Mouse (Mus musculus) kidney, embryonic 15.5 days (tissue): ENCODE results near the gene Traf1. TPM values are rescaled to one million over a fixed set of nuclear protein-coding genes. Genes with fewer than 3 reads are reported as not detected.

ENCODE experiments used
- ATAC-seq: fragments of 200-750 bp; cut with Nextera tagmentation; replicated peaks from 2 replicates; pipeline ENCODE4 v1.8.0; 2017; ENCODE audit warnings: moderate TSS enrichment; ENCODE audit not compliant: low FRiP score
- H3K27ac ChIP-seq: fragments of 300-500 bp; sonication (generic); 2 replicates; pipeline ENCODE4 v1.5.1; 2015; ENCODE audit warnings: mild to moderate bottlenecking, inconsistent platforms
- H3K27me3 ChIP-seq: fragments of 300-500 bp; sonication (generic); 2 replicates; pipeline ENCODE4 v1.6.1; 2015; ENCODE audit warnings: inconsistent platforms
- H3K36me3 ChIP-seq: fragments of 300-500 bp; sonication (generic); 2 replicates; pipeline ENCODE4 v1.6.1; 2015; ENCODE audit warnings: inconsistent platforms
- H3K4me1 ChIP-seq: fragments of 300-500 bp; sonication (generic); 2 replicates; pipeline ENCODE4 v1.6.1; 2015; ENCODE audit warnings: inconsistent platforms
- H3K4me2 ChIP-seq: fragments of 300-500 bp; sonication (generic); 2 replicates; pipeline ENCODE4 v1.6.1; 2015; ENCODE audit warnings: moderate library complexity, mild to moderate bottlenecking, inconsistent platforms
- H3K4me3 ChIP-seq: fragments of 300-500 bp; sonication (generic); replicated peaks from 2 replicates; pipeline ENCODE4 v1.5.1; 2015; ENCODE audit warnings: mild to moderate bottlenecking, inconsistent platforms
- H3K9ac ChIP-seq: fragments of 300-500 bp; sonication (generic); 2 replicates; pipeline ENCODE4 v1.6.1; 2015; ENCODE audit warnings: mild to moderate bottlenecking, inconsistent platforms
- H3K9me3 ChIP-seq: fragments of 300-500 bp; sonication (generic); replicated peaks from 2 replicates; pipeline ENCODE4 v1.6.1; 2016; ENCODE audit warnings: inconsistent platforms
- whole genome bisulfite sequencing: fragments of 180-500 bp; shearing (Covaris S2); methylation state at CpG from one replicate; pipeline ENCODE4 v1.1.7; 2015; ENCODE audit warnings: mixed read lengths; 5-methylcytosine and 5-hydroxymethylcytosine counted together
- polyA plus RNA-seq: library from polyadenylated mRNA; unstranded; fragments of >200 nt; fragmentation: Nextera tagmentation; extraction: Ambion mirVana; gene quantifications from 2 replicates; pipeline ENCODE4 v1.2.1, GENCODE M21; 2015

Traf1 gene
- polyA plus RNA-seq, 1 experiment from 2014 or later, result 25.4 TPM

DNA sequence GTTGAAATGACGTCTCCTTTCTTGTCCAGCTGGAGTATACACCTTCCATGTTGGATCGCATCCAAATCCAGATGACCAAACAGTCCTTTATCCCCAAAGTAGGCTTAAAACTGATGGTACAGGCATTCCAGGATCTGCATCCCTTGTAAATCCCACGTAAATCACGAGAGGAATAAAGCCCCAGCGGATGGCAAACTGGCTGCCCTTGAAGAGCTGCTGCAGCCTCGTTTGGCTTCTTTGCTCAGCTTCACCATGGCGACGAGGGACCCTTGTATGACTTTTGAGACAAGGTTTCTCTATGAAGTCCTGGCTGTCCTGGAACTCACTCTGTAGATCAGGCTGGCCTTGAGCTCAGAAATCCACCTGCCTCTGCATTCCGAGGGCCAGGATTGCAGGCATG lies 3.1 kb upstream of the Traf1 start:
- Histone ChIP-seq H3K9ac (no peak overlapping the region), H3K4me2 (no peak overlapping the region), H3K9me3 (no peaks in the 10 kb centered on the region), H3K27ac (peak overlapping the region; percentile 78), H3K4me1 (peaks cover 57% of the 10 kb centered on the region), H3K36me3 (no peaks in the 10 kb centered on the region), H3K4me3 (no peak overlapping the region), H3K27me3 (no peaks in the 10 kb centered on the region)
- no peak for ATAC-seq
- WGBS, result 64% methylated on average over 9 of the region's 9 CpGs

DNA sequence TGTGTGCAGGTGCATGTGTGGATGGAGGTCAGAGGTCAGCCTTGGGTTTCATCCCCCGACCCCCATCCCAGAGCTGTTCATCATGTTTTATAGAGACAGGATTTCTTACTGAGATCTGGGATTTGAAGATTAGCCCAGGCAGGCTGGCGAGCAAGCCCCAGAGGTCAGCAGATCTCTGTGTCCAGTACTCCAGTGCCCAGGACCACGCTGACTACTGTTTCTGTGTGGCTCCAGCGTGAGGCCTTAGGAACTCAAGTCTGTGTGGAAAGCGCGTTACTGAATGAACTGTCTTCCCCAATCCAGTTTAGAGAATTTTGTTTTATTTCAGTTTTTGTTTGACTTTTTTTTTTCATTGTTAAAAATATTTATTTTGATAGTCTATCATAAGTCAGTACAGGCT lies 2.7 kb upstream of the Traf1 start:
- Histone ChIP-seq H3K9me3 (no peaks in the 10 kb centered on the region), H3K27ac (peak overlapping the region; percentile 78), H3K9ac (no peak overlapping the region), H3K4me2 (no peak overlapping the region), H3K27me3 (no peaks in the 10 kb centered on the region), H3K4me1 (peaks cover 57% of the 10 kb centered on the region), H3K36me3 (no peaks in the 10 kb centered on the region), H3K4me3 (no peak overlapping the region)
- no peak for ATAC-seq
- 65% methylated on average over 6 of the region's 6 CpGs for WGBS

DNA sequence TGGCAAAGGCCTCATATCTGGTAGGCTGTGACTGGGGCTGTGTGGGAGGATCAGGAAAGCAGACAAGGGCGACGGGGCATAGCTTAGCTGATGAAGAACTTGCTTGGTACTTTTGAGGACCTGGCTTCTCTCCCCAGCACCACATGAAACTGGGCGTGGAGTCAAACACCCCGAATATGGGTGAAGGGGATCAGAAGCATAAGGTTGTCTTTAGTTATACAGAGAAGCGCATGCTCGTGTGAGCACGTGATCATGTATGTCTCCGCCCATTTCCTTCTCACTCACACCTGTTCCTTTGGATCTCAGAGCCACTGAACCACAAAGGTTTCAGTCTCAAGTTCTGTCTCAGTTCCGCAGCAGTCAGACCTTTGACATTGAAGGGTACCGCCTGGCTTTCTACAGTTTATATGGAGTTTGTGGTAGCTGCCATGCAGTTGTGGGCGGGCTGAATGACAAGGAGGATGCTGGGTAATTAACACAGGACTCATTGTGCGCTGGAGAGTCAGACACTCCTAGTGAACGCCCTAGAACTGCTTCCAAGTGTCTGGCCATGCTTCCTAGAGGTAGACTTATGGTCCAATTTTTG lies 1.9 kb upstream of the Traf1 start:
- peak overlapping the region; percentile 78 for H3K27ac ChIP-seq
- H3K9me3 ChIP-seq, result no peaks in the 10 kb centered on the region
- H3K9ac ChIP-seq, result no peak overlapping the region
- H3K27me3 ChIP-seq, result no peaks in the 10 kb centered on the region
- peak; percentile 74 for ATAC-seq
- 49% methylated on average over 13 of the region's 13 CpGs for WGBS
- H3K4me2 ChIP-seq, result peak overlapping the region; percentile 24
- peaks cover 57% of the 10 kb centered on the region for H3K4me1 ChIP-seq
- H3K4me3 ChIP-seq, result 0 out of 2 replicates have a peak overlapping the region, but pooled peaks have one; percentile 4
- H3K36me3 ChIP-seq, result no peaks in the 10 kb centered on the region

DNA sequence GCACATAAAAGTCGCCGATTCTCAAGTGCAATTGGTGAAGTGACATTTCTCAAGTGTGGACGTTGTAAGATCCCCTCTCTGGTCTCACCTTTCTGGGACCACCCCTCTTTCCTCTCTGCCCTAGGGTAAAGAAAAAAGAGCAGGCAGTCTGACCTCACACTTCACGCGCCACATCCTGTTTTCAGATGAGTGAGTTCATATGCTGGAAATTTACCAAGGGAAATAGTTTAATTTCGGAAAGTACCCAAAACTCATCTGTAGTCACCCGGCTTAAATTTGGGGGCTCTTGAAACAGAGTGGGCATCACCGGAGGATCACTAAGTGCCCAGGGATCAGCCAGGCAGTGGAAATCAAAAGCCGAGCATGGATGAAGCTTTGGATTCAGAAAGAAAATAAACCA lies 1.3 kb upstream of the Traf1 start:
- Histone ChIP-seq H3K27me3 (no peaks in the 10 kb centered on the region), H3K4me2 (peak overlapping the region; percentile 24; the same call in 1 of the 2 replicates), H3K9ac (no peak overlapping the region), H3K4me1 (peaks cover 57% of the 10 kb centered on the region), H3K9me3 (no peaks in the 10 kb centered on the region), H3K36me3 (no peaks in the 10 kb centered on the region), H3K4me3 (no peak overlapping the region), H3K27ac (peak overlapping the region; percentile 78)
- WGBS, result 47% methylated on average over 9 of the region's 9 CpGs
- ATAC-seq, result no peak

DNA sequence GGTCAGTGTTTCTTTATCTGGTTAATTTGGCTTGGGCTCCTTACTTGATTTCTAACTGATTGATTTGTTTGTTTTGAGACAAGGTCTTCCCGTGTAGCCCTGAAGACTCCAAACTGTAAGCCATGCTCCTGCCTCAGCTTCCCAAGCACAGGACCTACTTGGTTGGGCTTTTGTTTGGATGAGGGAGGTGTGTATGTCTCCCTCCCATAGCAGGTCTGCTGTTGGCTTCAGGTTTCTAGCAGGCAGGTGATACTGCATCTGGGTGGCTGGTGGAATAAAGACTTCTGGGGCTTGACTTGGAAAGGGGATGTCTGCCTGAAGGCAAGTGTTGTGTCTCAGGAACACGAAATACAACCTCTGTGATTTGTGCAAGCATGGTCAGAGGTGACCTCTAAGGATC lies 639 bp upstream of the Traf1 start:
- ATAC-seq, result no peak
- H3K4me3 ChIP-seq, result no peak overlapping the region
- no peaks in the 10 kb centered on the region for H3K36me3 ChIP-seq
- H3K9ac ChIP-seq, result no peak overlapping the region
- H3K27ac ChIP-seq, result peak overlapping the region; percentile 78
- WGBS, result 69% methylated on average over 2 of the region's 2 CpGs
- H3K27me3 ChIP-seq, result no peaks in the 10 kb centered on the region
- no peaks in the 10 kb centered on the region for H3K9me3 ChIP-seq
- H3K4me2 ChIP-seq, result no peak overlapping the region
- peaks cover 57% of the 10 kb centered on the region for H3K4me1 ChIP-seq

DNA sequence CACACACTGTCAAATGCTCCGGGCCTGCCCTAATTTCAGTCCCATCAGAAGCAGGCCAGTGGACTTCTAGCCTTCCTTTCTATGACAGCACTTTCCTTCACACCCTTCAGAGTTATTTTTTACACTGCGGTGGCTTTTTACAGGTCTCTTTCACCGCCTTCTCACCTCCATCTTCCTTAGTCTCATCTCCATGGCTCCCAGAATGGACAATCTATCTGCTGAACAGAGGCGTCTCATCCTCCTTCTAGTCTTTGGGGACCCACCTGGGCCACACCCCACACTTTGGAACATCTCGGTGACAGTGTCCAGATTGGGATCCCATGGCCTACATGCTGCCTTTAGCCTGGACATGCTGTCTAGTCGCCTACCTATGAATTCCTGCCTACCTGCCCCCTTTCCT lies 606 bp downstream of the Traf1 start:
- H3K36me3 ChIP-seq, result no peaks in the 10 kb centered on the region
- peak overlapping the region; percentile 65 for H3K4me2 ChIP-seq
- H3K9me3 ChIP-seq, result no peaks in the 10 kb centered on the region
- peaks cover 56% of the 10 kb centered on the region for H3K4me1 ChIP-seq
- ATAC-seq, result no peak; the same call in 1 of the 2 replicates
- H3K4me3 ChIP-seq, result peak overlapping the region; percentile 42
- 58% methylated on average over 6 of the region's 6 CpGs for WGBS
- no peaks in the 10 kb centered on the region for H3K27me3 ChIP-seq
- H3K27ac ChIP-seq, result peak overlapping the region; percentile 74
- peak overlapping the region; percentile 40 for H3K9ac ChIP-seq

DNA sequence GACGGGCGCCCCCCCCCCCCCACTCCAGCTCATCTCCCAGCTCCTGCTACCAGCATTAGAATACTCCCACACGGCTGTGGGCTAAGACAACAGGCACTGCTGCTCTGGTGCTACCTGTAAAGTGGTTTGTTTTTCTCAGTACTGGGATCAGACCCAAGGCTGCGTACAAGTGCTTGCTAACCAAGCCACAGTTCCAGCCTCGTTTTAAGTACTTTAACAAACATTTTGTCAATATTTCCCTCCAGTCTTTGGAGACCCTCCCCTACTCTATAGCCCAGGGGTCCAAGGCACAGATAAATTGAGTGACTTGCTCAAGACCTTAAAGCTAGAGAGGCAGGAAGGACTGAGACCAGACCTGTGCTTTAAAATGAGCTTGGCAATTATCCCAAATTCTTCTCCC lies 1.1 kb downstream of the Traf1 start:
- 51% methylated on average over 4 of the region's 5 CpGs for WGBS
- Histone ChIP-seq H3K9me3 (no peaks in the 10 kb centered on the region), H3K4me1 (peaks cover 51% of the 10 kb centered on the region), H3K36me3 (no peaks in the 10 kb centered on the region), H3K9ac (no peak overlapping the region), H3K4me3 (peak overlapping the region; percentile 42), H3K27me3 (no peaks in the 10 kb centered on the region), H3K4me2 (peak overlapping the region; percentile 65), H3K27ac (peak overlapping the region; percentile 74)
- ATAC-seq, result no peak

DNA sequence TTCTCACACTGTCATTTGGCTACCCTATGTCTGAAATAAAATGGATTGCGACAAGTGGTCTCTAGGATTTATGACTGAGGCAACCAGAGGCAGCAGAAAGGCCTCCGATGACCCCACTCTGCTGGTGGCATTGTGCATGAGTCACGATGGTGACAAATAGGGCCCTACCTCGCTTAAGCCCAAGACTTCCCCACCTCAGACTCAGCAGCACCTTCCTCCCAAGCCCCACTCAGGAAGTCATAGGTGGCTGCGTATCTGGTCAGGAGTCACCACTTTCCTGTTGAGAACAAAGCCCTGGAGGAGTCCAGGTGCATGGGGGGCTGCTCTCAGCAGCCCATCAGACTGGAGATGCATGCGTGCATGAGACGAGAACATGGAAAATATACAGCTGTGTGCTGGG lies 3.0 kb downstream of the Traf1 start:
- Histone ChIP-seq H3K4me3 (no peak overlapping the region), H3K27me3 (no peaks in the 10 kb centered on the region), H3K36me3 (no peaks in the 10 kb centered on the region), H3K27ac (no peak overlapping the region), H3K9me3 (no peaks in the 10 kb centered on the region), H3K4me1 (peaks cover 34% of the 10 kb centered on the region), H3K4me2 (no peak overlapping the region), H3K9ac (no peak overlapping the region)
- ATAC-seq, result no peak
- 79% methylated on average over 7 of the region's 7 CpGs for WGBS

DNA sequence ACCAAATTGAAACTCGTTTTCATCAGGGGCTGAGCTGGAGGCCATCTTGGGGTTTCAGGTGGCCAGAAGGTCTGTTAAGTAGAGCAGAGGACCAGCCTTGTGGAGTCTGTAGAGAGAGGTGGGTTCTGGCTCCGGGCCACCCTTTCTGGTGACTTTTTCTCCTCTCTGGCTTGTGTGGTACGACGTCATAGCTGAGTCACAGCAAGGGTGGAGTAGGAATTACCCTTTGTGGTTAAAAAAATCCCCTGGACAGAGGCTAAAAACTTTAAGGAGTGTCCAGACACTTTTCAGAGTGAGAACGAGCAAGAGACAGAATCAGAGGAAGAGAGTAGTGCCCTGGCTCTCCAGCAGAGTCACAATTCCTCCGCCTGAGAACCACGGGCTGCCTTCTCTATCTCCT lies 3.5 kb downstream of the Traf1 start:
- Histone ChIP-seq H3K9me3 (no peaks in the 10 kb centered on the region), H3K4me2 (no peak overlapping the region), H3K27ac (no peak overlapping the region), H3K36me3 (no peaks in the 10 kb centered on the region), H3K4me3 (no peak overlapping the region), H3K27me3 (no peaks in the 10 kb centered on the region), H3K9ac (no peak overlapping the region), H3K4me1 (peaks cover 28% of the 10 kb centered on the region)
- 80% methylated on average over 7 of the region's 7 CpGs for WGBS
- ATAC-seq, result no peak

DNA sequence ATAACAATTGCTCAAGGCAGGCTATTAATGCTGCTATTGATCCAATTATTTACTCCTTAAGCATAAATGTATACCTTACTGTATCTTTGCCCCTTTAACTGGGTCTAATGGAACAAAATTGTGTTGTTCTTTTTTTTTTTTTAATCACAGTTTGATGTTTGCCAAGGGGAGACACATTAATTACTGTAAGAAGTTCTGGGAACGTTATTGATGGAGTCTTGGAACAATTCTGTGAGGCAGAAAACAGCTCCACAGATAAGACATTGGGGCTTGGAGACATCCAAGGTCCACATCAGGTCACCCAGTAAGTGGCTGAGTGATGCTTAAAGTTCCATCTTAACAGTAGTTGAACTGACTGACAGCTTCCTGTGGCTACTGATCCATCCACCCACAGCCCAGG lies 4.2 kb downstream of the Traf1 start:
- Histone ChIP-seq H3K9ac (no peak overlapping the region), H3K4me1 (peaks cover 22% of the 10 kb centered on the region), H3K27ac (no peak overlapping the region), H3K4me3 (no peak overlapping the region), H3K4me2 (no peak overlapping the region), H3K27me3 (no peaks in the 10 kb centered on the region), H3K36me3 (no peaks in the 10 kb centered on the region), H3K9me3 (no peaks in the 10 kb centered on the region)
- no peak for ATAC-seq
- WGBS, result 57% methylated on average over 1 of the region's 1 CpGs

DNA sequence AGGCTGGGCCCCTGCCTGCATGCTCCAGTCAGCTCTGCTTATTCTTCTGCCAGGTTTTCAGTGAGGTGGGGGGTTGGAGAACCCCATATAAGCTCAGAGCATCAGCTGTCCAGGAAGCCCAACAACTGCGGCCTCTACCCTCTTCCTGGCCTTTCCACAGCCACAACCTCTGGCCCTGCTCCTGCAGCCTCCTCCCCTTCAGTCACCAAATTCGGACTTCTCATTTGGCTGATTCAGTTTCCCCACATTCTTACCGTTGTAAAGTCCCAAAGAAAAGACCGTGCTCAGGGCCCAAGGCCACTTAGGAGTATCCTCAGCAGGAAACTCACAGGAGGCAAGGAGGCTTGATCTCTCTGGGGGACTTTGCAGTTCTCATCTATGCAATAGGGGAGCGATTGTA lies 4.6 kb downstream of the Traf1 start:
- 66% methylated on average over 5 of the region's 5 CpGs for WGBS
- ATAC-seq, result no peak
- Histone ChIP-seq H3K4me1 (peaks cover 19% of the 10 kb centered on the region), H3K4me2 (no peak overlapping the region), H3K9ac (no peak overlapping the region), H3K9me3 (no peaks in the 10 kb centered on the region), H3K4me3 (no peak overlapping the region), H3K27me3 (no peaks in the 10 kb centered on the region), H3K27ac (no peak overlapping the region), H3K36me3 (no peaks in the 10 kb centered on the region)

DNA sequence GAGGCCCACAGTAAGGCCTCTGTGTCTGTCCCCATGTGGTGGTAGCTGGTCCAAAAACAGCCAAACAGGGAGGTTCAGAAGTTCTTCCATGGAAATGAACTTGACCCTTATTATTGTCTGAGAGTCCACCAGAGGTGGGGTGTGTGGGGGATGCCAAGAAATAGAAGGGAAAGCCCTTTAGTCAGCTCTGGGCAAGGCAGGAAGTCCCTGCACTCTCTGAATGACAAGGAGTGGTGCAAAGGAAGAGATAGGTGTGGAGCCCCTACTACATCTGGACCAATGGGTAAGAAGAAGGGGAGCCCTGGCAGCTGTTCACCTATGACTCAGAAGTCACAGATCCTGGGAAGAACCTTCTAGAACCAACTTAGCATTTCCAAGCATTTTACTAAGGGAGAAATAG lies 7.2 kb downstream of the Traf1 start:
- no peaks in the 10 kb centered on the region for H3K36me3 ChIP-seq
- no peaks in the 10 kb centered on the region for H3K27me3 ChIP-seq
- no peak overlapping the region for H3K4me2 ChIP-seq
- ATAC-seq, result no peak
- H3K9ac ChIP-seq, result no peak overlapping the region
- H3K9me3 ChIP-seq, result no peaks in the 10 kb centered on the region
- H3K4me1 ChIP-seq, result no peaks in the 10 kb centered on the region
- H3K4me3 ChIP-seq, result no peak overlapping the region
- H3K27ac ChIP-seq, result no peak overlapping the region

DNA sequence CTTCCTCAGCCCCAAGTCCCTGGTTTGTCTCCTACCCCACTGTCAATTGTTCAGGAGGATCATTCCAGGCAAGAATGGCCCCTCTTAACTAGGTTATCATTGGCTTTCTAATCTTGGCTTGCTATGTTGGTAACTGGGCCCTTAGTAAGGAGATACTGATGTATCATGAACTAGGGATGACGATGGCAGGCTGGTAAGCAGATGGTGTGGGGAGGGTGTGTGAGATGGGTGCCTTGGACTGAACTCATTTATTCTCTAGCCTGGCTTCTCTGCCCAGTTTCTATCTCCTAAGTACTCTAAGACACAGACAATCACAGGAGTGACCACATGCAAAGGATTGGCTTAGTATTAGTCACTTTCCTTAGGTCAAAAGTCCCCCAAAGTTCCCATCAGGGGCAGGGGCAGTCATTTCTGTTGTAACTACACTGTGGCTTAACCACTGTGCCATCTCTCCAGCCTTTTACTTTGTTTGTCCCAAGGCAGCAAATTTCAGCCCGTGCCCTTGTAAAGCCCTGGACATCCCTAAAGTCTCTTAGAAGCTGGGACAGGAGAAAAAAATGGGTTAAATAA lies 7.9 kb downstream of the Traf1 start:
- no peaks in the 10 kb centered on the region for H3K27me3 ChIP-seq
- H3K36me3 ChIP-seq, result no peaks in the 10 kb centered on the region
- no peaks in the 10 kb centered on the region for H3K9me3 ChIP-seq
- no peak overlapping the region for H3K9ac ChIP-seq
- H3K4me1 ChIP-seq, result no peaks in the 10 kb centered on the region
- 88% methylated on average over 2 of the region's 2 CpGs for WGBS
- no peak overlapping the region for H3K27ac ChIP-seq
- H3K4me3 ChIP-seq, result no peak overlapping the region
- no peak for ATAC-seq
- H3K4me2 ChIP-seq, result no peak overlapping the region
